In the genomic region with DNA sequence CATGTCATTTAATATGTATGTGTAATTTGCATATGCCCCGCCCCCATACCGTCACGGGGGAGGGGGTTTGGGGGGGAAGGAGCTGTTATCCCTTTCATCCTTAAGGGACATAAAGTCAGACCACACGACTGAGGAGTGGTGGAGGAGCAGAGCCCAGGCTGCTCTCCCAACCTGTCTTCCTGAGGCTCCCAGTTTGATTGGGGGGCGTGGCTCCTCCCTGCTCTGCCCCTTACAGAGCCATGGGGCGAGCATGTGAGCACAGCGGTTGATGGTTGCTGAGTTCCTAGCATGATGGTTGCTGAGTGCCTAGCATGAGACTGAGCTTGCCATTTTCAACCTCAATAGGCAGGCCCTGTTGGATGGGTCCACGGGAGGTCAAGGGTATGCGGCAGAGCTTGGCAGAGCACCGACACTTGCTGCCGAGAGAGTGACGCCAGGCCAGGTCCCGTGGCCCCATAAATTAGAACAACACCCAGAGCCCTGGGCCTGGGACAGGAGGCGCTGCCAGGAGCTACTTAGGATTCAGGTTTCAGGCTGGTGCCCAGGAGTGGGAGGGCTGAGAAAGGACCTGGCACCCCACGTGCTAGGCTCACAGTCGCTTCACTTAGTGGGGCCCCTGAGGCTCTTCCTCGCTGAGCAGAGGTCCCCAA, we compare ENCODE assay signal across 8 mouse cellular contexts. TPM values are rescaled to one million over a fixed set of nuclear protein-coding genes. Genes with fewer than 3 reads are reported as not detected.
DNase-seq lines count a peak whose midpoint lies in the region; ATAC-seq and TF ChIP-seq lines count a peak whose summit lies in the region.

No protein-coding gene starts in this region.

- no peak overlapping the region for H3K4me3 ChIP-seq in thymus, adult 2 months (ENCODE audit: control insufficient read depth, insufficient read depth, low read length)
- no peak overlapping the region for H3K4me3 ChIP-seq in kidney, embryonic 14.5 days (ENCODE audit: low read length)

- H3K27ac ChIP-seq in thymus, adult 2 months (ENCODE audit: control insufficient read depth, insufficient read depth, low read length): no peak overlapping the region
- H3K27ac ChIP-seq in kidney, embryonic 14.5 days (ENCODE audit: low read depth, low read length): 0 out of 2 replicates have a peak overlapping the region, but pooled peaks have one; percentile 33

- peaks cover 8% of the 10 kb centered on the region for H3K4me1 ChIP-seq in thymus, adult 2 months (replicated peaks; ENCODE audit: control insufficient read depth, insufficient read depth, low read length)
- peaks cover 10% of the 10 kb centered on the region for H3K4me1 ChIP-seq in kidney, embryonic 14.5 days (ENCODE audit: control insufficient read depth, insufficient read depth, low read length)

- ATAC-seq in kidney, embryonic 14.5 days (ENCODE audit: low FRiP score, low TSS enrichment): peak; percentile 61
- ATAC-seq in inflammation-experienced regulatory T-cells, adult 6 months: no peak

- H3K36me3 ChIP-seq in thymus, adult 2 months (ENCODE audit: control insufficient read depth, insufficient read depth, low read length): no peaks in the 10 kb centered on the region
- H3K36me3 ChIP-seq in kidney, embryonic 14.5 days (ENCODE audit: control insufficient read depth, insufficient read depth, low read length): no peaks in the 10 kb centered on the region

- 74% methylated on average over 17 of the region's 17 CpGs for WGBS in thymus, adult 2 months
- WGBS in kidney, embryonic 14.5 days: 4% methylated on average over 17 of the region's 17 CpGs

- no peaks in the 10 kb centered on the region for H3K27me3 ChIP-seq in thymus, adult 2 months (ENCODE audit: control insufficient read depth, insufficient read depth, low read length)
- H3K27me3 ChIP-seq in kidney, embryonic 14.5 days (ENCODE audit: control insufficient read depth, insufficient read depth, low read length): peaks cover 4% of the 10 kb centered on the region; the same call in 1 of the 2 replicates

- peak; percentile 36 for DNase-seq in embryo, embryonic 10 days (ENCODE audit: low spot score)
- DNase-seq in embryo, embryonic 10.5 days (ENCODE audit: low spot score): no peak
- peak; percentile 0 for DNase-seq in thymus, postnatal 25 days
- DNase-seq in thymus, adult 2 months: no peak
- no peak for DNase-seq in left cerebral cortex, adult 9 months (ENCODE audit: low spot score in 2 of 2)
- no peak for DNase-seq in right cerebral cortex, adult 2 months (ENCODE audit: low spot score in 2 of 2)

- no peak overlapping the region for H3K9ac ChIP-seq in kidney, embryonic 14.5 days (ENCODE audit: low read depth, low read length)

- no peak for TF ChIP-seq POLR2A in thymus, adult 2 months (IDR thresholded peaks at IDR 0.05; ENCODE audit: control insufficient read depth, extremely low read depth, insufficient read depth, low read length, poor library complexity)

- H3K9me3 ChIP-seq in kidney, embryonic 14.5 days (ENCODE audit: control insufficient read depth, low read length): no peaks in the 10 kb centered on the region

- no peak for TF ChIP-seq CTCF in thymus, adult 2 months (IDR thresholded peaks at IDR 0.05; ENCODE audit: borderline replicate concordance, control insufficient read depth, extremely low read depth, insufficient read depth, low read length, poor library complexity)

- H3K4me2 ChIP-seq in kidney, embryonic 14.5 days (replicated peaks; ENCODE audit: low read depth, low read length): peak overlapping the region; percentile 21

RNA-seq across cellular contexts. Expression of gene Padi2, which starts 4.6 kb away (rescaled TPM):
- 19.5 and 21.9 TPM in 2 replicates for polyA plus RNA-seq in thymus, adult 2 months (2012; rRNA removed)
- polyA plus RNA-seq in kidney, embryonic 14.5 days (2014; fragmentation: Nextera tagmentation; extraction: Ambion mirVana): 13.9 and 22.6 TPM in 2 replicates
- polyA plus RNA-seq in inflammation-experienced regulatory T-cells, adult 6 months (2017; shearing (Covaris generic)): 10 to 100 TPM in 1 of 3 experiments, 1 to 10 TPM in 2; 7.9 to 20.2 (median 9.7) TPM

RNA-seq across cellular contexts. Expression of gene Sdhb, which starts 50.2 kb away (rescaled TPM):
- 194 and 239 TPM in 2 replicates for polyA plus RNA-seq in thymus, adult 2 months (2012; rRNA removed)
- polyA plus RNA-seq in kidney, embryonic 14.5 days (2014; fragmentation: Nextera tagmentation; extraction: Ambion mirVana): 442 and 499 TPM in 2 replicates
- 100 to 1,000 TPM; 275 to 381 (median 276) TPM for polyA plus RNA-seq in inflammation-experienced regulatory T-cells, adult 6 months (2017; shearing (Covaris generic))

Comparison
In these comparisons a context has a peak if more than half of its experiments do, and no peak if none do; other contexts are left out.
1. DNase-seq: peak in embryo, embryonic 10 days (single experiment) and thymus, postnatal 25 days (single experiment); none in embryo, embryonic 10.5 days (single experiment), thymus, adult 2 months (single experiment), left cerebral cortex, adult 9 months (0 of 2) and right cerebral cortex, adult 2 months (0 of 2).